Mouse (Mus musculus): ENCODE data around the gene Sv2c.

- TF ChIP-seq MAX (IDR thresholded peaks at IDR 0.05), result no peak
- TF ChIP-seq CTCF (IDR thresholded peaks at IDR 0.05; ENCODE audit: control insufficient read depth, insufficient read depth, insufficient read length), result no peak
Observed at GRCm38 (mm10) chr13:96110767-96111166, 21.6 kb downstream of the Sv2c start.

All from C2C12 (cell line).